Mouse (Mus musculus) adrenal gland, adult (tissue): Measurements from ENCODE around the gene Emc8.

Experiments
- DNase-seq, 2 experiments: peaks; one replicate each; pipeline ENCODE4 v3.0.0; 2022 to 2023; ENCODE audit warnings: low spot score in 1 of 2; ENCODE audit not compliant: inconsistent age in 2 of 2

Emc8 gene

GRCm38 (mm10) chr8:120607460-120607859 is 60.9 kb downstream of the Emc8 start:
- DNase-seq: no peak
